Mouse (Mus musculus): Measurements from ENCODE around the gene Cenpi.
"Not testable (repeated sequence)": the region's sequence is repeated elsewhere in the genome, so short reads cannot be mapped to it uniquely, and the experiment has no call there.

Gene Cenpi

DNA sequence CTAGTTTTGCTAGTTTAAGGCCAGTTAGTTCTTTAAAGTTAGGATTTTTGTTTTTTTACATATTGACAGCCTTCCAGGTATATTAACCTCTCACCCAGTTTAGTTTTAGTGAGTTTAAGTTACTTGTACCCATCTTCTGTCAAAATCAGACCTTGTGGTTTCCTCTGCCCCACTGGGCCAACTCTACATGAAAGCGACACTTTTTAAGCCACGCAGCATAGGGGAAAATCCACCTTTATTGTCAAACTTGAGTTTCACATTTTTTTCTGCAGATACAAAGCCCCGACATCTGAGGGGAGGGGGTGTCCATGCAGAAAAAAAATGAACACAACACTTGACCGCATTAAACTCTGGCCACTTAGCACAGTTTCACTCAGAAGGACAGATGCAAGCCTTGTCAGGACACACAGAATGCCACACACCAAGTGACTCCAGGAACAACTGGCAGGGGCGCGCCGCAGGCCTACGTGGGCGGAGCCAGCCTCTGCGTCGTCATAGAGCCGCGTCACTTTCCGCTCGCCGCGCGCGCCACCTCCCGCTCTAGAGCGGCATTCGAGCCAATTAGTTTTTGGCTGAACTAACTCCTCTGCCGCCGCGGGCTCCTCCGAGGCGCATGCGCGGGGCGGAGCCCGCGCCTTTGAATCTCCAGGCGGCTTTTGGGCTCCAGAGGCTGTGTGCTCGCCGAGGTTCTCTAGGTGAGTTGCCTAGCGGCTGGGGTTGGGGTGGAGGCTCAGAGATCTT lies at the start of gene Cenpi:
TSS of gene Cenpi (plus strand) at position 551 of the 741 bp plus-strand sequence.
- peak; percentile 74 for DNase-seq (ENCODE audit: extremely low spot score, low spot score)

DNA sequence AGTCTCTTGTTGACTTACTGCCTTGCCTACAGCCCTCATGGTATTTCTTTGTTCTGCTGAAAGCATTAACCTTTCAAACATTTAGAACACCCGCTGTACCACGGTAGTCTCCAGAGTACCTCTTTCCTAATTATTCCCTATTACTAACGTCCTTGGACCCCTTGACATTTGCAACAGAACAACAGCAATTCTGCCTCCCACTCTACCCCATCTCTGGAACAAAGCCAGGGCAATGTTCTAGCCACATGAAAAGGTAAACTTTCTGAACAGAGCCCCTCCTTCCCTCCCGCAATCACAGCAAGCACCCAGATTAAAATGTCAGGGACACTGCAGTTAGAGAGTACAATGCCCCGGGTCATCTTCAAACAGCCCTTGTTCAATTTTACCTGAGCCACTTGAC lies 46.7 kb upstream of the Cenpi start:
- DNase-seq (ENCODE audit: extremely low spot score, low spot score), result no peak

DNA sequence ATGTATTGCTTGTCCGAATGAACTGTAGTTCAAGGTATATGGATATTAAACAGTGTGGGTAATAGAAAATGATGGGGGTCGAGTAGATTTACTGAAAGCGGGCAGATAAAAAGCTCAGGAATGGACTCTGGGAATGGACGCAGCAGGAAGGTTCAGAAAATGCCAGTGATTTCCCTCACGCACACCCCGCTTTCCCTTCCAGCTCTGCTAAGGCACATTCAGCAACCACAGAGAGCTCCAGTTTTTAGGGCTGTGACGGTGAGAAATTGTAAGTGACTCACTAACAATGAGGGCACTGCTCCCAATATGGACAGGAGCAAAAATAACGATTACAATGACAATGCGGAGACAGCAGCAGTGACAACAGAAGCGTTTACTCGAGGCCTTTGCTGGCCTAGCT lies 45.8 kb upstream of the Cenpi start:
- no peak for DNase-seq (ENCODE audit: extremely low spot score, low spot score)

DNA sequence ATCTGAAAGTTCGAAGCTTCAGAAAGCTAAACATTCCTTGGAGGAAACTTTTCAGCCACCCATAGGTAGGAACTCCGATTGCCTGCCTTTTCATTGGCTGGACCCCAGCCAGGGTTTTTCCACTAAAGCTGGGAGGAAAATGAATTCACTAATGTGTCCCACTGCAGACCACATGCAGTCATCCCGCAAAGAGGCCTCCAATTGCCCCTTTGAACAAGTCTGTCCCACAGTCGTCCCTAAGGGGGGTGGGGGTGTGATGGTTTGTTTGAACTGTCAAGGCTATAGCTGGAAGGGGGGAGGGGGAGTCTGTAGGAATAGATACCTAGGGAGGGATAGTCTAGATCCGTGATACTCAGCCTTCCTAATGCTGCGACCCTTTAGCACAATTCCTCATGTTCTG lies 32.2 kb upstream of the Cenpi start:
- peak; percentile 18 for DNase-seq (ENCODE audit: extremely low spot score, low spot score)

DNA sequence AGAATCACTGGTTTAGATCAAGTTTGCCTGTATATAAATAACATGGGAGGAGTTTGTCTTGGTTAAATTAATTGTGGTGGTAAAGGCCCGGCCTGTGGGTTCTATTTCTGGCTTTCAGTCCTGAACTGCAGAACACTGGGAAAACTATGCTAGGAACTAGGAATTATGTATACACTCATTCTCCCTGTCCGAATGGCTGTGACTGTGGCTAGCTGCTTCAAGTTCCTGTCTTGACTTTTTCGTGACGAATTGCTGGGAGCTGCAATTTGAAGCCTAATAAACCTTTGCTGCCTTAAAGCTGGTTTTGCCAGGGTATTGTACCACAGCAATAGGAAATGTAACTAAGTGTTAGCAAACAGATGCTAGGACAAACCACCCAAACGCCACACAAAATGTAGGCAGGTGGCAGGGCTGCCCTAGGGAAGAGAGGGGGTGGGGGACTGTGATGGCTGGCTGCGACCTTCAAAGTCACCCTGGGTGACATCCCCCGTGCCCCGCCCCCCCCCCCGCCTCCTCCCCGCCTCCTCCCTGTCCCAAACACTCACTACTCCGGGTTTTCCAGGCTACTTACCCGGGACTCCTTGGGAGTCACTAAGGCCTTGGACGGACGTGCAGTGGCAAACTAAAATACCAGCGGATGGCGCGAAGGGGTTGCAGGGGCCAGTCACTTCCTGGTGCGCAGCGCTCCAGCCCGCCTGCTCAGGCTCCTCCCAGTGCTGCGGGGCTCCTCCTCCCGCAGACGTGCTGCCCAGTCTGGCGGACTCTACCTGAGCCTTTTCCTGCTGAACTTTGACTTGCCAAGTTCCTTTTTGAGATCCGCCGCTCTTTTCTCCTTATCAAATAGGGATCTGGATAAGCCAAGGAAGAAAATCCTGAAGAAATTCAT lies 31.4 kb upstream of the Cenpi start, which contains the start of gene Trmt2b:
TSS of gene Trmt2b (minus strand) at position 710 of the 886 bp plus-strand sequence.
- peak; percentile 45 for DNase-seq (ENCODE audit: extremely low spot score, low spot score)

DNA sequence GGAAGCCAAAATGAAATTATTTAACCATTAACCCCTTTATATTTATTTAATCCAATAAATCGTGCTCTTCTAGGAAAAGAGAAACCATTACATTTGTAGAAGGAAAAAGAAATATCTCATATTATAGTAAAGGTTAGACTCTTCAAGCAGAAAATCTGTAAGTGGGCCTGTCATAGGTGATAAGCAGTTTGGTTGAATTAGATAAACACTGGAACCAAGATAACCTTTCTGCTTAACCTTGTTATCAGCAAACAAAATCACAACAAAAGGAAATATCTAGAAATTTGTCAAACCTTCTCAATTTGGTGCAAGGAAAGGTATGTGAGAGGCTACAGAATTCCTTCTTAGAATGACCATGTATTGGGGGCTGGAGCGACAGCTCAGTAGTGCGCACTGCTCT lies 27.4 kb upstream of the Cenpi start:
- no peak for DNase-seq (ENCODE audit: extremely low spot score, low spot score)

DNA sequence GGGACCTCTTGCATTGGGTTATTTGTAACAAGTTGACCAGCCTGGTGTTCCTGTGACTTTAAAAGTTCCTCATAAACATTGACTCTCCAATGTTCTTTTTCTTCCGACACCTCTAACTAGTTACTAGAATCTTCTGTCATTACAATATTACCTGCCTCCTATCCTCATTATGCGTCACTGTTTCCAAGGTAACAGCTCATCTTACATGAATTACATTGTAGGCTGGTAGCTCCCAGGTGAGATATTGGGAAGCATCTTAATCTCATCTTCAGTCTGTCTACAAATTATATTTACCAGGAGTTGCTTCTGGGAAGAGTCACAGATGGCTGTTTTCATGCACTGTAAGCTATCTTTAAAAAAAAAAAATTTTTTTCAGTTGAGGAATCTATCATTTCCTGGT lies 22.8 kb upstream of the Cenpi start:
- no peak for DNase-seq (ENCODE audit: extremely low spot score, low spot score)

DNA sequence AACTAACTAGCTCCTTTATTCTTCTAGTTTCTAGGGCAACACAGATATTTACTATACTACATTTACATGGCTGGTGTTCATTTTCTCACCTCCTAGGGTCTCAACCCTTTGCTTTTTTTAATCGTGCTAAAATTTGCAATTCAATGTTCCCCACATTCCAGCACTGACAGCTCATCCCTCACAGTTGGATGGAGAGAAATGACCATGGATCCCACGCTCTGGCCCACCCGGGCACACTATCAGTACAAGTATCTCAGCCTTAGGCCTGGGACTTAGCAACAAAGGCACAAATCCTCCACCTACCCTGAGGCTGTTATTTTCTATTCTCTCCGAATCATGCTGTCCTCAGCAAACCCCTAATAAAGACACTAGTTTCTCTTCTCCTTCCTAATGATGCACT lies 22.1 kb upstream of the Cenpi start:
- DNase-seq (ENCODE audit: extremely low spot score, low spot score), result no peak

DNA sequence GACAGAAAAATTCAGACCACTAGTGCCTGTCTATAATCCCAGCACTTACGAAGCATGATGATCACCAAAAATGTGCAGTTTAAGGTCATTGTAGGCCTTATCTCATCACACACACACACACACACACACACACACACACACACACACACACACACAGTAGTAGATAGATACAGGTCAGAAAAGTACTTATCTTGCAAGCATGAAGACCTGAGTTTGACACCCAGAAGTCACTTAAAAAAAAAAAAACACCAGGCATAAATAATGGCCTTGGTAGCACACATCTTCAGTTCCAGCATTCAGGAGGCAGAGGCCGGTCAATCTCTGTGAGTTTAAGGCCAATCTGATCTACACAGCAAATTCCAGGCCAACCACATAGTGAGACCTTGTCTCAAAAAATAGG lies 20.6 kb upstream of the Cenpi start:
- no peak for DNase-seq (ENCODE audit: extremely low spot score, low spot score)

DNA sequence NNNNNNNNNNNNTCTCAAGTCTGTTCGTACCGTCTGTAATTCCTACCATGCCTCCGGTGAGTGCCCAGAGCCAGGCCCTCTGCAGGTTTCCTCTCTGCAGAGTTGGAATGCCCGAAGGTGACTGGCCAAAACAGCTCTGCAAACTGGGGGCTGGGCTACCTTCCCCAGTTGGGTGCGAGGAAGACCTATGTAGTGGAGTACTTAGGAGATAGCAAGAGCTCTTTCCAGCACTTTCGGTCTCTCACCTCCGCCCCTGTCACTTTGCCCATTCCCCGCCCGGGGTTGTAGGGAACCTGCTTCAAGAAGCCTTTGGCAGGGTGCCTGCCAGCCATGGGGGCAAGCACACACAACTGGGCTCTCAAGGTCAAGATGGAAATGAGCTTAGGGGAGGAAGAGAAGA lies 11.6 kb upstream of the Cenpi start:
- DNase-seq (ENCODE audit: extremely low spot score, low spot score), result peak; percentile 18

DNA sequence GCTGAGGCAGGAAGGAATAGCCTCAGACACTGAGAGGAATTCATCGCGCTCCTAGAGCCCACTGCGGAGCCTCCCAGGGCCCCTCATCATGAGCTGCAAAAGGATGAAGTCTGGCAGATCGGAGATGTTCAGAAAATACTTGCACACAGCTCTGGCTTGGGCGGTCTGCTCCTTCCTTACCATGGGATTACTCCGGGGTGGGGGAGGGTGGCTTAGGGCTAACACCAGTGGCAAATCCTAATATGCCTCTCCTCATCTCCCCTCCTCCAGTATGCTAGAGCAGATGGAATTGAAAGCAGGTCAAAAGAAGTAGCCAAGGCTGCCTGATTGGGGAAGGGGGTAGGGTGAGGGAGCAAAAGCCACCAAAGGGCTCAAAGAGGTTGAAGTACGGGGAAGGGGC lies 11.1 kb upstream of the Cenpi start:
- DNase-seq (ENCODE audit: extremely low spot score, low spot score), result no peak

DNA sequence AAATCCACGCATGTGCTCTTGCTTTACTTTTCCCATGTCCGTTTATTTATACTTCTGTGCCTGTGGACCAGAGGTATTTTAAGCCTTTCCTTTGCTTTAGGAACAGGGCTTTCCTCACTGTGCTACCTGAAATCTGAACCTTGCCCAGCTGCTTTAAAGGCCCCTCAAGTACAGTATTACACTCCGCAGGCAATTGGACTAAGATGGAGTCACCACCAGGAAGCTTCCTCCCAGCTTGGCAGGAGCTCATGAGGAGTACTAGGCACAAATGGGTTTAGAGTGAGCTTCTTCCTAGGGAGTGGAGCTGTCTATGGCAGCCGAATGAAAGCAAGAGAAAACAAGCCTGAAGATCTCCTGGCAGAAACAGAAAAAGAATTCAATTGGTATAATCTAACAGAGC lies 10.7 kb upstream of the Cenpi start:
- no peak for DNase-seq (ENCODE audit: extremely low spot score, low spot score)

DNA sequence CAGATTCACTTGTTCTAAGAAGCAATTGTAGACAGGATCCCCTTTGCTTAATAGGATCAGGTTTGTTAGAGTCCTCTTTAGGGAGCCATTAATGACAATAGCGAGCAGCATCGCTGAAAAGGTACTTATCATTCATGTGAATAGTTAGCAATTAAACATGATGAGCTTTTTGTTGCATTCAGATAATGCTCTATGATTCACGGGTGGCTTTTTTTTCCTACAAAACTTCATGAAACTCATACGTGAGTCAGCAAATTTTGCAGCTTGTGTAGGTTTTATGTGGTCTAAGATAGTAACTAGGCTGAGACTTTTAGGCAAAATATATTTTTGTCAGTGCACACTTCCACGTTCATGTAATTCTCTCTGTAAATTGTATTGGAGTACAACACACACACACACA lies 7.7 kb upstream of the Cenpi start:
- DNase-seq (ENCODE audit: extremely low spot score, low spot score), result no peak

DNA sequence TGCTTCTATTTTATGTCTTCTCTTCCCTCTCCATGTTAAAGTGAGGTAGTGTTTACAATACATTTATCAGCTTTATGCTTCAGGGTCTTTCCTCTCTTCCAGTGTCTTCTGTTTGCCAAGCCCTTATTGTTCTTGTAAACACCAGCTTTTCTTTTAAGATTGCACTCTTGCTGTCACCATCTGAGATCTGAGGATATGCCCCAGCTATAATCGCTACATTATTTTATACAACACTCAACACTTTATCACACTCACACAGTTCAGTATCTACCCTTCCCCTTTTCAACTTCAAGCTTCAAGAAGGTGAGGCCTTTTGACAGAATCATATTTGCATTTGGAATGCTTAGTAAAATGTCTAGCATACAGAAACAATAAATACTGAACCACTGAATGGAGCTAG lies 4.6 kb upstream of the Cenpi start:
- no peak for DNase-seq (ENCODE audit: extremely low spot score, low spot score)

DNA sequence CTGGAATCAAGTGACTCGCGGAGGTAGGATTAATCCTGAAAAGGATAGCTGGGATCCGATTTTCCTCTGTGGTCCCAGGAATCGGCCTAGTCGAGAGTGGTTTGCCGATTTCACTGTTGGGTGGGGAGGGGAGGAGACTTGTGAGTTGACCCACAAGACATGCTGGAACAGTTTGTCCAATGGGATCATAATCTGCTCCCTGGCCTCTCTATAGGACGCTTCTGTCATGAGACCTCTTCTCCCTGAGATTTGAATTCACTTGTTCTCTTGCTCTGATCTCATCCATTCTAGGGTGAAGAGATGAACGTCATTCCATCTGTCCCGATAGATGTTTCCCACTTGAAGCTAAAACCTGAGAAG lies 371 bp downstream of the Cenpi start:
- DNase-seq (ENCODE audit: extremely low spot score, low spot score), result no peak

DNA sequence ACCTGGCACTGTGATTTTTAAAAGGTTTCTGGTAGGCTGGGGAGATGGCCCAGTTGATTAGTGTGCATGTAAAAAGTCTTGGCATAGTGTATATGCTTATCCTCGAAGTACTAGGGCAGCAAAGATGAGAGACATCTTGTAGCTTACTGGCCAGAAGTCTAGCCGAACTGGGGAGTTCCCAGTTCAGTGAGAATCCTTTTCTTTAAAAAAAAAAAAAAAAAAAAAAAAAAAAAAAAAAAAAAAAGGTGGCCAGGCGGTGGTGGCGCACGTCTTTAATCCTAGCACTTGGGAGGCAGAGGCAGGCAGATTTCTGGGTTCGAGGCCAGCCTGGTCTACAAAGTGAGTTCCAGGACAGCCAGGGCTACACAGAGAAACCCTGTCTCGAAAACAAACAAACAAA lies 3.3 kb downstream of the Cenpi start:
- not testable (repeated sequence) for DNase-seq (ENCODE audit: extremely low spot score, low spot score)

DNA sequence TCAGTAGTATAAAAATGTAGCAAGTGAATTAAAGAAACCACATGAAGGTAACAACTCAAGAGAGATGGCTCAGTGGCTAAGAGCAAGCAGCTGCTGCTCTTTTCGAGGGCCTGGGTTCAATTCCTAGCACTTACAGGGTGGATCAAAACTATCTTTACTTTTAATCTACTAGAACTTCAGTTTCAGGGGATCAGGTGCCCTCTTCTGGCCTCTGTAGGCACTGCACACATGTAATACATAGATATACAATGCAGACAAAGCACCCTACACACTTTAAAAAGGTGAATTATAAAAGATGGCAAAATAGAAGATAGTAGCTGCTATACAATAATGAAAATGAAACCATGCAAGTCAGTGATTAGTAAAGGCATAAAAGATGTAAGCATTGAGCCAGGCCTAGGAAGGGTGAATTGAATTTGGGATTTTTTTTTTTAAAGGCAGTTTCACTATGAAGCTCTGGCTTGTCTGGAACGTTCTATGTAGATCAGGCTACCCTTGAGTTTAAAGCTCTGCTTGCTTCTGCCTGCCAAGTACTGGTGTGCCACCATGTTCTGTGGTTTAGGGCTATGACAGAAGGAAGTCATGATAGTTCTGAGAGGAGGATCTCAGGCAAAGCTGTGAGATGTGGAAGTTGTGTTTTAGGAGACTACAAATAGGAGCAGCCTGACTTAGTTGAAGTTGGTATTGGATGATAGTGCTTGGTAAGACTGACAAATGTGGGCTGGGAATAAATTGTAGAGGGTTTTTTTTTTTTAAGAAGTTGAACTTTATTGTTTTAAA lies 11.5 kb downstream of the Cenpi start:
- no peak for DNase-seq (ENCODE audit: extremely low spot score, low spot score)

DNA sequence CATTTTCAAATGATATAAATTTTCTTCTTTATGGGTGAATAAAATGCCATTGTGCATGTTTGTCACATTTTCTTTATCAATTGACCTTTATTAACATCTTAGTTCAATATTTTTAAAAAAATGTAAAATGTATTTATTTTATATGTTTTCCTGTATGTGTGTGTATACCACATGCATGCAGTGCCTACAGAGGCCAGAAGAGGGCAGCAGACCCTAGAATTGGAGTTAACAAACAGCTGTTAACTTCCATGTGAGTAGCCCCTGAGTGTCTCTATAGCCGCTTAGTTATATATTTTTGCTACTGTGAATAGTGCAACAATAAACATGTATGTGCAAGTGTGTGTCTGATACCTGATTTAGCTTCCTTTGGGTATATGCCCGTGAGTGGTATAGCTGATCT lies 25.4 kb downstream of the Cenpi start:
- DNase-seq (ENCODE audit: extremely low spot score, low spot score), result peak; percentile 16

DNA sequence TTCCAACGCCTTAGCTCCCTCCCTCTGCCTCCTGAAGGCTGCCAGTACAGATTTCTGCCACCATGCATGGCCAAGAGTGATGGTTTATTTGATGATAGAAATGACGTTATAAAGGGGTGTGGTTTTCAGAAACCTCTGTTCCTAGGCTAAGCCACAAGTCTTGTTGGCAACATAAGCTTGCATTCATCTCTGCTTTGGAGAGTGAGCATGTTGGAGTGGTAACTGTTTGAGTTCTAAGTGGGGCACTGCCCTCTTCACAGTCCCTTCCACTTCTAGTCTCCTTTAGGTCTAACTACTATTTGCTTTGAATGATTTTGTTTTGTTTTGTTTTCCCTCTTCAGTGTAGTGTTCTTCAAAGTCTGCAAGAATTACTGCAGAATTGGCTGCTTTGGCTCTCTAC lies 34.9 kb downstream of the Cenpi start:
- DNase-seq (ENCODE audit: extremely low spot score, low spot score), result no peak

DNA sequence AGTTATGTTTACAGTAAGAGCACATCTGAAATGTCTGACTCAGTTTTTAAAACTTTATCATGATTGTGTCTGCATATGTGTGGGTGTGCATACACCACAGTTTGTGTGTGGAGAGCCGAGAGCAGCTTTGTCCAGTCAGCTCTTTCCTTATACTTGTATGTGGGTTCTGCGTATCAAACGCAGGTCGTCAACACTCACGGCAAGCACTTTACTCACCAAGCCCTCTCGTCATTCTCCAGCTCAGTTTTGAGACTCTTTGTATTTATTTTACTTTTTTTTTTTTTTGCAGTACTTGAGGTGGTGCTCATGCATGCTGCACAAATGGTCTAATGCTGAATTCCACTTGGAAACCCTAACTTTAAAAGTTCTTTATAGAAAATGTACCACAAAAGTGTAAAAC lies 42.3 kb downstream of the Cenpi start:
- no peak for DNase-seq (ENCODE audit: extremely low spot score, low spot score)

DNA sequence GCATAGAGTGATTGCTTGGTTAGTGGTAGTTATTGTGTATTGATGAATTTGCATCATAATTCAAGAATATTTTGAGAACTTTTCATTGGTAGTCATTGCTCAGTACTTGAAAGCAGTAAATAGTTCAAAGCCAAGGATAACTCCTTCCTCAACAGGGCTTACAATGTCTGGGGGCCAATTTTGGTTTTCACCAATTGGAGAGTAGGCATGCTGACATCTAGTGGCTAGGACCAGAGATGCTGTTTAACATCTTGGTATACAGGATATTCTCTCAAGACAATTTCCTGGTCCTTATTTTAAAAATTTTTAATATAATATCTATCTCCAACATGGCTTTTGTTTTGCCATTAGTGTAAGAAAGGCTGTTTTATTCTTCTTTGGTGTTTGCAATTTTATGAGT lies 46.0 kb downstream of the Cenpi start:
- no peak for DNase-seq (ENCODE audit: extremely low spot score, low spot score)

DNA sequence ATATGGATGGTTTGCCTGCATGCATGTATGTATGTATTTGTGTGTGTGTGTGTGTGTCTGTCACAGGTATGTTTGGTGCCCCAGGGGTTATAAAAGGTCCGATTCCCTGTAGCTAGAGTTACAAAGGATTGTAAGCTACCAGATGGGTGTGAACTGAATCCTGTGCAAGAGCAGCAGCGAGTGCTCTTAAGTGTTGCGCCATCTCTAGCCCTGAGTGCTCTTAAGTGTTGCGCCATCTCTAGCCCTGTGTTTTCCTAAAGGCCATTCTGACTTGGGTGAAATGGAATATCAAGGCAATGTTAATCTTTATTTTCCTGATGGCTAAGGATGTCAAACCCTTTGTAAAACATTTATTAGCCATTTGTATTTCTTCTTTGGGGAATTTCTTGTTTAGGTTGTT lies 51.5 kb downstream of the Cenpi start:
- DNase-seq (ENCODE audit: extremely low spot score, low spot score), result no peak
